In the genomic region with DNA sequence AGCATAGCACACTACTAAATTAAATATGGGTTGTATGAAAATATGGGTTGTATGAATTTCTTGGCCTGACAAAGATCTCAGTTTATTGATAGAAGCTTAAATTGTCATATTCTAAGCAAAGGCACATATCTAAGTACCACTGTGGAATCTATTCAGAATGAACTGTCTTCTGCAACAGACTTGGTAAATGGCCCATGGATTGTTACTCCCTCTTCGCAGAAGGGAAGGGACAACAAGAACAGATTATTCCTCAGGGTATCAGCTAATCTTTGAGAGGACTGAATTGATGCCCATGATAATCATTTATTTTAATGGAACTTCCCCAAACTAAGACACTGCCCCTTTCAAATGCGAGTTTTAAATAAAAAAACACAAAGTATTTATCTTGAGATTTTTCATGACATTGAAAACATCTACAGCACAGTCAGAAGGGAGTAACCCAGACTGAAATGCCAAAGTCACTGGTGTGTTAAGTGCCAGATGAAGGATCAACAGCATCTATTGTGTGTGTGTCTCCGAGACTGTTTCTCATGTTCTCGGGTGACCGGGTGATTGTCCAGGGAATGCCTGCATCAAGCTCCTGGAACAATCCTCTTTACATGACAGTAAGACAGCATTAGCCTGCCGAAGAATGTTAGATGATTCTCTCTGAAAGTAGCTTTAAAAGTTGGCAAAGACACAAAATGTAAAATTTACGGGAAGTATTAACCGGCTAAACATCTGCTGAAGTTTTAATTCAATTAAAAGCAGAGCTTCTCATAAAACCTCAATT, we compare ENCODE assay signal across 16 mouse cellular contexts.
A peak's percentile ranks its signal among the peaks of the same experiment; 100 is the strongest.
DNase-seq lines count a peak whose midpoint lies in the region; ATAC-seq and TF ChIP-seq lines count a peak whose summit lies in the region.
"Had no signal": no experiment of that assay in that cellular context is flagged by ENCODE, and none has a peak within 500 bp of the region (broad histone marks: within the 10 kb centered on the region; RNA-seq: fewer than 3 reads in every experiment).

No protein-coding gene starts in this region.

- WGBS in heart, adult 2 months, result 50% methylated on average over 8 of the region's 8 CpGs
- WGBS in heart, embryonic 11.5 days (ENCODE audit: insufficient replicate concordance), result 77% methylated on average over 8 of the region's 8 CpGs
- 47% methylated on average over 8 of the region's 8 CpGs for WGBS in neural tube, embryonic 13.5 days
- WGBS in midbrain, embryonic 12.5 days, result 25% methylated on average over 8 of the region's 8 CpGs

- H3K4me3 ChIP-seq in heart, adult 2 months, result no peak overlapping the region
- no peak overlapping the region for H3K4me3 ChIP-seq in heart, embryonic 11.5 days (ENCODE audit: low read depth, low read length)
- no peak overlapping the region for H3K4me3 ChIP-seq in neural tube, embryonic 13.5 days
- no peak overlapping the region for H3K4me3 ChIP-seq in midbrain, embryonic 12.5 days
- H3K4me3 ChIP-seq: limb, embryonic 13.5 days; liver, embryonic 15.5 days had no signal

- no peak overlapping the region for H3K4me2 ChIP-seq in heart, embryonic 11.5 days
- no peak overlapping the region for H3K4me2 ChIP-seq in neural tube, embryonic 13.5 days
- peak overlapping the region; percentile 1; the same call in 1 of the 2 replicates for H3K4me2 ChIP-seq in midbrain, embryonic 12.5 days (replicated peaks)
- H3K4me2 ChIP-seq: limb, embryonic 13.5 days; liver, embryonic 15.5 days had no signal

- H3K27me3 ChIP-seq in heart, adult 2 months (ENCODE audit: control insufficient read depth, insufficient read depth, low read length), result no peaks in the 10 kb centered on the region
- no peaks in the 10 kb centered on the region for H3K27me3 ChIP-seq in heart, embryonic 11.5 days (ENCODE audit: control insufficient read depth, insufficient read depth, low read length)
- no peaks in the 10 kb centered on the region for H3K27me3 ChIP-seq in neural tube, embryonic 13.5 days
- no peaks in the 10 kb centered on the region for H3K27me3 ChIP-seq in midbrain, embryonic 12.5 days
- H3K27me3 ChIP-seq: limb, embryonic 13.5 days; liver, embryonic 15.5 days had no signal

- no peaks in the 10 kb centered on the region for H3K79me2 ChIP-seq in heart, adult 2 months (replicated peaks; ENCODE audit: control insufficient read depth, insufficient read depth, low read length)

- TF ChIP-seq POLR2A in heart, adult 2 months (IDR thresholded peaks at IDR 0.05; ENCODE audit: insufficient read depth, low read depth, low read length), result no peak

- peaks cover 3% of the 10 kb centered on the region for H3K4me1 ChIP-seq in heart, adult 2 months (ENCODE audit: control insufficient read depth, insufficient read depth, low read length)
- no peaks in the 10 kb centered on the region for H3K4me1 ChIP-seq in heart, embryonic 11.5 days (ENCODE audit: control insufficient read depth, insufficient read depth, low read length)
- H3K4me1 ChIP-seq in neural tube, embryonic 13.5 days (replicated peaks), result peaks cover 22% of the 10 kb centered on the region
- peaks cover 6% of the 10 kb centered on the region; the same call in 1 of the 2 replicates for H3K4me1 ChIP-seq in midbrain, embryonic 12.5 days
- H3K4me1 ChIP-seq: liver, embryonic 15.5 days had no signal

- intact Hi-C loops in heart, adult 2 months (cut with DNase I), result loop anchor here (5.0 kb wide), 1 partner anchor 59 kb away; no protein-coding TSS in a partner anchor

- H3K9ac ChIP-seq in heart, adult 2 months (ENCODE audit: low read depth, low read length), result no peak overlapping the region
- H3K9ac ChIP-seq in heart, embryonic 11.5 days (ENCODE audit: low read depth, low read length), result no peak overlapping the region
- no peak overlapping the region for H3K9ac ChIP-seq in neural tube, embryonic 13.5 days
- no peak overlapping the region for H3K9ac ChIP-seq in midbrain, embryonic 12.5 days (replicated peaks)
- H3K9ac ChIP-seq: limb, embryonic 13.5 days; liver, embryonic 15.5 days had no signal

- H3K36me3 ChIP-seq in heart, adult 2 months (ENCODE audit: control insufficient read depth, insufficient read depth, low read length), result peaks cover 2% of the 10 kb centered on the region
- no peaks in the 10 kb centered on the region for H3K36me3 ChIP-seq in heart, embryonic 11.5 days (ENCODE audit: control insufficient read depth, insufficient read depth, low read length)
- no peaks in the 10 kb centered on the region for H3K36me3 ChIP-seq in neural tube, embryonic 13.5 days
- no peaks in the 10 kb centered on the region for H3K36me3 ChIP-seq in midbrain, embryonic 12.5 days
- H3K36me3 ChIP-seq: limb, embryonic 13.5 days; liver, embryonic 15.5 days had no signal

- TF ChIP-seq EP300 in heart, adult 2 months (IDR thresholded peaks at IDR 0.05; ENCODE audit: insufficient read depth, low read depth, low read length), result no peak

- DNase-seq in heart, adult 2 months, result no peak
- DNase-seq in neural tube, embryonic 10.5 days (ENCODE audit: extremely low spot score, low spot score), result no peak
- no peak for DNase-seq in adrenal gland, postnatal 25 days
- no peak for DNase-seq in c-Kit-positive CD71-positive TER-119-positive erythroid progenitor cells, embryonic 14.5 days (ENCODE audit: low spot score)
- DNase-seq: adrenal gland, adult 2 months; cerebellum, adult 9-10 months; heart, adult 11 months; lung, postnatal 14 days; right cerebral cortex, adult 18-20 months; thymus, adult 2 months had no signal

- H3K9me3 ChIP-seq in heart, embryonic 11.5 days (replicated peaks; ENCODE audit: control insufficient read depth, low read length), result no peaks in the 10 kb centered on the region
- H3K9me3 ChIP-seq in neural tube, embryonic 13.5 days, result no peaks in the 10 kb centered on the region
- H3K9me3 ChIP-seq in midbrain, embryonic 12.5 days, result no peaks in the 10 kb centered on the region
- H3K9me3 ChIP-seq: limb, embryonic 13.5 days; liver, embryonic 15.5 days had no signal

- no peak for TF ChIP-seq CTCF in heart, adult 2 months (IDR thresholded peaks at IDR 0.05)

- no peak for ATAC-seq in heart, embryonic 11.5 days (replicated peaks; ENCODE audit: insufficient number of reproducible peaks, low FRiP score, low TSS enrichment)
- peak; percentile 53; the same call in 1 of the 2 replicates for ATAC-seq in neural tube, embryonic 13.5 days (ENCODE audit: low read depth)
- 0 out of 2 replicates have a peak, but pooled peaks have one; percentile 47 for ATAC-seq in midbrain, embryonic 12.5 days (ENCODE audit: low FRiP score, low read depth)
- ATAC-seq: inflammation-experienced regulatory T-cells, adult 6 months had no signal

- peak overlapping the region; percentile 23 for H3K27ac ChIP-seq in heart, adult 2 months
- no peak overlapping the region for H3K27ac ChIP-seq in heart, embryonic 11.5 days (ENCODE audit: low read depth, low read length)
- 0 out of 2 replicates have a peak overlapping the region, but pooled peaks have one; percentile 10 for H3K27ac ChIP-seq in neural tube, embryonic 13.5 days (replicated peaks)
- H3K27ac ChIP-seq in midbrain, embryonic 12.5 days (replicated peaks), result no peak overlapping the region
- H3K27ac ChIP-seq: limb, embryonic 13.5 days; liver, embryonic 15.5 days had no signal

Comparison
In these comparisons a context has a peak if more than half of its experiments do, and no peak if none do; other contexts are left out.
1. H3K27ac ChIP-seq: peak in heart, adult 2 months (single experiment) and neural tube, embryonic 13.5 days (single experiment); none in heart, embryonic 11.5 days (single experiment) and midbrain, embryonic 12.5 days (single experiment).